Mouse (Mus musculus): ENCODE results near the gene Hist1h2bp. TPM values are rescaled to one million over a fixed set of nuclear protein-coding genes. Genes with fewer than 3 reads are reported as not detected.
"Not testable (repeated sequence)": the region's sequence is repeated elsewhere in the genome, so short reads cannot be mapped to it uniquely, and the experiment has no call there.

Gene Hist1h2bp
- polyA plus RNA-seq, 1 experiment from 2014 or later, result not detected

GRCm38 (mm10) chr13:21753524-21754285 lies 33.6 kb upstream of the Hist1h2bp start, which contains the start of the genes Hist1h2ak and Hist1h2bn:
Gene Hist1h2ak (minus strand): TSS chr13:21753827.
Gene Hist1h2bn (plus strand): TSS chr13:21754123.
- not testable (repeated sequence) for H3K36me3 ChIP-seq (ENCODE audit: control insufficient read depth, insufficient read depth, low read length); H3K9me3 ChIP-seq (replicated peaks; ENCODE audit: control insufficient read depth, low read length); H3K27me3 ChIP-seq (ENCODE audit: control insufficient read depth, insufficient read depth, low read length)
- Histone ChIP-seq H3K4me2 (peak within 1 kb of the TSS; percentile 71), H3K4me1 (ENCODE audit: control insufficient read depth, insufficient read depth, low read length) (peaks cover 13% of the 10 kb centered on the region), H3K27ac (ENCODE audit: low read depth, low read length) (peak within 1 kb of the TSS; percentile 90), H3K4me3 (ENCODE audit: low read depth, low read length) (peak within 1 kb of the TSS; percentile 49), H3K9ac (ENCODE audit: low read depth, low read length) (peak within 1 kb of the TSS; percentile 76)
- peak; percentile 88 for ATAC-seq (replicated peaks; ENCODE audit: insufficient number of reproducible peaks, low FRiP score, low TSS enrichment)
- 0% methylated on average over 36 of the region's 50 CpGs for WGBS (ENCODE audit: insufficient replicate concordance)

GRCm38 (mm10) chr13:21754294-21755001 lies 32.8 kb upstream of the Hist1h2bp start:
- H3K9me3 ChIP-seq (replicated peaks; ENCODE audit: control insufficient read depth, low read length); H3K27me3 ChIP-seq (ENCODE audit: control insufficient read depth, insufficient read depth, low read length); H3K36me3 ChIP-seq (ENCODE audit: control insufficient read depth, insufficient read depth, low read length): not testable (repeated sequence)
- peak overlapping the region; percentile 76 for H3K9ac ChIP-seq (ENCODE audit: low read depth, low read length)
- peak overlapping the region; percentile 90 for H3K27ac ChIP-seq (ENCODE audit: low read depth, low read length)
- peak overlapping the region; percentile 49 for H3K4me3 ChIP-seq (ENCODE audit: low read depth, low read length)
- peaks cover 12% of the 10 kb centered on the region for H3K4me1 ChIP-seq (ENCODE audit: control insufficient read depth, insufficient read depth, low read length)
- peak; percentile 4; the same call in 1 of the 2 replicates for ATAC-seq (replicated peaks; ENCODE audit: insufficient number of reproducible peaks, low FRiP score, low TSS enrichment)
- WGBS (ENCODE audit: insufficient replicate concordance), result under 1% methylated on average over 21 of the region's 26 CpGs
- H3K4me2 ChIP-seq, result peak overlapping the region; percentile 71

- ATAC-seq (replicated peaks; ENCODE audit: insufficient number of reproducible peaks, low FRiP score, low TSS enrichment), result no peak
- WGBS (ENCODE audit: insufficient replicate concordance), result 74% methylated on average over 1 of the region's 1 CpGs
- no peak overlapping the region for H3K4me3 ChIP-seq (ENCODE audit: low read depth, low read length)
These were observed 31.6 kb upstream of the Hist1h2bp start for GRCm38 (mm10) chr13:21755707-21756106.

GRCm38 (mm10) chr13:21778814-21779766 lies 8.2 kb upstream of the Hist1h2bp start:
- Histone ChIP-seq H3K27ac (ENCODE audit: low read depth, low read length) (peak overlapping the region; percentile 96), H3K9me3 (replicated peaks; ENCODE audit: control insufficient read depth, low read length) (no peaks in the 10 kb centered on the region), H3K36me3 (ENCODE audit: control insufficient read depth, insufficient read depth, low read length) (no peaks in the 10 kb centered on the region), H3K4me1 (ENCODE audit: control insufficient read depth, insufficient read depth, low read length) (peaks cover 8% of the 10 kb centered on the region; the same call in 1 of the 2 replicates), H3K9ac (ENCODE audit: low read depth, low read length) (peak overlapping the region; percentile 93), H3K4me2 (peak overlapping the region; percentile 97), H3K27me3 (ENCODE audit: control insufficient read depth, insufficient read depth, low read length) (no peaks in the 10 kb centered on the region), H3K4me3 (ENCODE audit: low read depth, low read length) (peak overlapping the region; percentile 67)
- WGBS (ENCODE audit: insufficient replicate concordance), result 8% methylated on average over 33 of the region's 33 CpGs
- peak; percentile 73 for ATAC-seq (replicated peaks; ENCODE audit: insufficient number of reproducible peaks, low FRiP score, low TSS enrichment)

More at GRCm38 (mm10) chr13:21755707-21756106, 31.6 kb upstream of the Hist1h2bp start:
- H3K4me1 ChIP-seq (ENCODE audit: control insufficient read depth, insufficient read depth, low read length), result peaks cover 10% of the 10 kb centered on the region
- peak overlapping the region; percentile 52 for H3K4me2 ChIP-seq
- no peaks in the 10 kb centered on the region for H3K9me3 ChIP-seq (replicated peaks; ENCODE audit: control insufficient read depth, low read length)
- no peaks in the 10 kb centered on the region for H3K36me3 ChIP-seq (ENCODE audit: control insufficient read depth, insufficient read depth, low read length)
- H3K9ac ChIP-seq (ENCODE audit: low read depth, low read length), result no peak overlapping the region
- peak overlapping the region; percentile 29; the same call in 1 of the 2 replicates for H3K27ac ChIP-seq (ENCODE audit: low read depth, low read length)
- H3K27me3 ChIP-seq (ENCODE audit: control insufficient read depth, insufficient read depth, low read length), result no peaks in the 10 kb centered on the region

GRCm38 (mm10) chr13:21779767-21780731 lies 7.2 kb upstream of the Hist1h2bp start, which contains the start of gene Hist1h1b:
Gene Hist1h1b (minus strand): TSS chr13:21780625.
- Histone ChIP-seq H3K27me3 (ENCODE audit: control insufficient read depth, insufficient read depth, low read length) (no peaks in the 10 kb centered on the region), H3K36me3 (ENCODE audit: control insufficient read depth, insufficient read depth, low read length) (no peaks in the 10 kb centered on the region), H3K27ac (ENCODE audit: low read depth, low read length) (peak within 1 kb of the TSS; percentile 96), H3K9ac (ENCODE audit: low read depth, low read length) (peak within 1 kb of the TSS; percentile 93), H3K4me1 (ENCODE audit: control insufficient read depth, insufficient read depth, low read length) (peaks cover 13% of the 10 kb centered on the region; the same call in 1 of the 2 replicates), H3K4me3 (ENCODE audit: low read depth, low read length) (peak within 1 kb of the TSS; percentile 67), H3K9me3 (replicated peaks; ENCODE audit: control insufficient read depth, low read length) (no peaks in the 10 kb centered on the region), H3K4me2 (peak within 1 kb of the TSS; percentile 97)
- WGBS (ENCODE audit: insufficient replicate concordance), result under 1% methylated on average over 44 of the region's 44 CpGs
- ATAC-seq (replicated peaks; ENCODE audit: insufficient number of reproducible peaks, low FRiP score, low TSS enrichment), result peak; percentile 52

GRCm38 (mm10) chr13:21781021-21781555 lies 6.2 kb upstream of the Hist1h2bp start:
- Histone ChIP-seq H3K27ac (ENCODE audit: low read depth, low read length) (peak overlapping the region; percentile 96; the same call in 1 of the 2 replicates), H3K9me3 (replicated peaks; ENCODE audit: control insufficient read depth, low read length) (no peaks in the 10 kb centered on the region), H3K4me1 (ENCODE audit: control insufficient read depth, insufficient read depth, low read length) (peaks cover 13% of the 10 kb centered on the region; the same call in 1 of the 2 replicates), H3K9ac (ENCODE audit: low read depth, low read length) (peak overlapping the region; percentile 93), H3K36me3 (ENCODE audit: control insufficient read depth, insufficient read depth, low read length) (no peaks in the 10 kb centered on the region), H3K27me3 (ENCODE audit: control insufficient read depth, insufficient read depth, low read length) (no peaks in the 10 kb centered on the region), H3K4me2 (peak overlapping the region; percentile 97), H3K4me3 (ENCODE audit: low read depth, low read length) (peak overlapping the region; percentile 67)
- WGBS (ENCODE audit: insufficient replicate concordance), result 45% methylated on average over 6 of the region's 6 CpGs
- ATAC-seq (replicated peaks; ENCODE audit: insufficient number of reproducible peaks, low FRiP score, low TSS enrichment), result no peak

GRCm38 (mm10) chr13:21781639-21782038 lies 5.6 kb upstream of the Hist1h2bp start:
- Histone ChIP-seq H3K27me3 (ENCODE audit: control insufficient read depth, insufficient read depth, low read length) (no peaks in the 10 kb centered on the region), H3K27ac (ENCODE audit: low read depth, low read length) (0 out of 2 replicates have a peak overlapping the region, but pooled peaks have one; percentile 35), H3K4me3 (ENCODE audit: low read depth, low read length) (no peak overlapping the region), H3K4me1 (ENCODE audit: control insufficient read depth, insufficient read depth, low read length) (peaks cover 13% of the 10 kb centered on the region; the same call in 1 of the 2 replicates), H3K4me2 (no peak overlapping the region), H3K9me3 (replicated peaks; ENCODE audit: control insufficient read depth, low read length) (no peaks in the 10 kb centered on the region), H3K9ac (ENCODE audit: low read depth, low read length) (no peak overlapping the region), H3K36me3 (ENCODE audit: control insufficient read depth, insufficient read depth, low read length) (no peaks in the 10 kb centered on the region)
- 93% methylated on average over 1 of the region's 1 CpGs for WGBS (ENCODE audit: insufficient replicate concordance)
- ATAC-seq (replicated peaks; ENCODE audit: insufficient number of reproducible peaks, low FRiP score, low TSS enrichment), result no peak

Data from heart, embryonic 11.5 days (tissue).